Mouse (Mus musculus) gastrocnemius, postnatal 4 days (tissue): Measurements from ENCODE around the gene H2-T24. TPM values are rescaled to one million over a fixed set of nuclear protein-coding genes. Genes with fewer than 3 reads are reported as not detected.

Experiments used
- DNase-seq, 2 experiments: peaks; one replicate each; pipeline ENCODE4 v3.0.0; 2021 to 2022; ENCODE audit warnings: low spot score in 2 of 2, mixed read lengths in 2 of 2
- microRNA-seq: library from miRNA; unstranded; fragments of <30 nt; microRNA quantifications from one replicate; pipeline ENCODE4 v1.2.0, GENCODE M21; 2021
- total RNA-seq, 2 experiments: library from RNA; stranded (reverse); gene quantifications; 2 replicates each; pipeline ENCODE4 v1.2.3; 2021

H2-T24 gene
- total RNA-seq, 2 experiments from 2014 or later = 0.44 to 0.76 TPM

GRCm38 (mm10) chr17:35993675-35994074 lies 26.7 kb downstream of the H2-T24 start:
- DNase-seq = peak; percentile 63 to 70

- DNase-seq = no peak
Observed at GRCm38 (mm10) chr17:35991781-35992180, 28.6 kb downstream of the H2-T24 start.

- no peak for DNase-seq
Observed at GRCm38 (mm10) chr17:35981776-35982175, 38.6 kb downstream of the H2-T24 start.

GRCm38 (mm10) chr17:35980363-35980754 lies 40.0 kb downstream of the H2-T24 start:
- peak; percentile 48 to 67 for DNase-seq

- peak; percentile 80 to 92 for DNase-seq
Observed at GRCm38 (mm10) chr17:35979401-35980362, 40.7 kb downstream of the H2-T24 start, which contains the start of the genes Gnl1 and Prr3. TSS of gene Gnl1 (plus strand) at chr17:35979851. TSS of gene Prr3 (minus strand) at chr17:35980236.

- peak; percentile 66 to 86 for DNase-seq
Observed at GRCm38 (mm10) chr17:35978811-35979400, 41.5 kb downstream of the H2-T24 start.

GRCm38 (mm10) chr17:35972131-35972530 lies 48.2 kb downstream of the H2-T24 start:
- DNase-seq = no peak

GRCm38 (mm10) chr17:35969418-35970389 lies 50.7 kb downstream of the H2-T24 start, which contains the start of gene Abcf1:
TSS of gene Abcf1 (minus strand) at chr17:35969761.
- peak; percentile 98 to 99 for DNase-seq

- no peak for DNase-seq
Observed at GRCm38 (mm10) chr17:35967621-35968020, 52.7 kb downstream of the H2-T24 start.

- DNase-seq = no peak
Observed at GRCm38 (mm10) chr17:35963279-35963678, 57.1 kb downstream of the H2-T24 start.

GRCm38 (mm10) chr17:35958533-35959223 lies 61.7 kb downstream of the H2-T24 start:
- no peak for DNase-seq

Small RNA genes within 50 kb of the gene (microRNA-seq; reads per million reads assigned to microRNA genes)
- 37.7 reads per million, percentile 41 among the genes with 10 or more reads in this experiment for gene Mir877

Other genes starting within 250 kb of the H2-T24 start
- gene Ier3, start 198.9 kb downstream of the H2-T24 start, total RNA-seq = 10 to 100 TPM; 11.1 to 13.1 TPM
- gene Flot1, start 197.3 kb downstream of the H2-T24 start, total RNA-seq = 10 to 100 TPM; 52.6 to 56.9 TPM
- gene Tubb5, start 182.3 kb downstream of the H2-T24 start, total RNA-seq = 100 to 1,000 TPM; 408 to 451 TPM
- gene Mdc1, start 179.0 kb downstream of the H2-T24 start, total RNA-seq = 10 to 100 TPM; 22.9 to 25.2 TPM
- 10 to 100 TPM; 20.8 to 26.4 TPM for gene Nrm, start 159.2 kb downstream of the H2-T24 start, total RNA-seq
- 10 to 100 TPM; 30.2 to 32.7 TPM for gene Ppp1r18, start 155.0 kb downstream of the H2-T24 start, total RNA-seq
- 10 to 100 TPM; 22.1 to 25.1 TPM for gene Dhx16, start 140.7 kb downstream of the H2-T24 start, total RNA-seq
- gene 2310061I04Rik, start 123.1 kb downstream of the H2-T24 start, total RNA-seq = 10 to 100 TPM; 44.4 to 49.0 TPM
- gene Atat1, start 110.5 kb downstream of the H2-T24 start, total RNA-seq = 10 to 100 TPM; 13.3 to 18.4 TPM
- gene Mrps18b, start 104.2 kb downstream of the H2-T24 start, total RNA-seq = 10 to 100 TPM; 40.5 to 46.8 TPM
- 10 to 100 TPM; 44.6 to 52.8 TPM for gene Ppp1r10, start 104.1 kb downstream of the H2-T24 start, total RNA-seq
- gene Abcf1, start 50.8 kb downstream of the H2-T24 start, total RNA-seq = 10 to 100 TPM; 74.3 to 75.6 TPM
- 10 to 100 TPM; 34.3 to 38.7 TPM for gene Gnl1, start 40.7 kb downstream of the H2-T24 start, total RNA-seq
- gene Prr3, start 40.3 kb downstream of the H2-T24 start, total RNA-seq = 10 to 100 TPM; 13.2 to 15.0 TPM
- 1 to 10 TPM; 5.0 to 5.7 TPM for gene H2-T23, start 12.3 kb upstream of the H2-T24 start, total RNA-seq
- 10 to 100 TPM; 10.8 to 11.6 TPM for gene H2-T22, start 22.2 kb upstream of the H2-T24 start, total RNA-seq
- not detected for gene Gm6034, start 22.4 kb upstream of the H2-T24 start, total RNA-seq
- 1 to 10 TPM; 1.7 to 2.1 TPM for gene Gm11127, start 37.8 kb upstream of the H2-T24 start, total RNA-seq
- not detected for gene Gm19684, start 101.1 kb upstream of the H2-T24 start, total RNA-seq
- not detected for gene Gm7030, start 108.9 kb upstream of the H2-T24 start, total RNA-seq
- not detected for gene Gm8909, start 148.0 kb upstream of the H2-T24 start, total RNA-seq
- under 1 TPM; 0.18 to 0.27 TPM for gene H2-T3, start 169.7 kb upstream of the H2-T24 start, total RNA-seq
- gene Rpp21, start 237.5 kb upstream of the H2-T24 start, total RNA-seq = 10 to 100 TPM; 24.2 to 26.7 TPM